In the genomic region with DNA sequence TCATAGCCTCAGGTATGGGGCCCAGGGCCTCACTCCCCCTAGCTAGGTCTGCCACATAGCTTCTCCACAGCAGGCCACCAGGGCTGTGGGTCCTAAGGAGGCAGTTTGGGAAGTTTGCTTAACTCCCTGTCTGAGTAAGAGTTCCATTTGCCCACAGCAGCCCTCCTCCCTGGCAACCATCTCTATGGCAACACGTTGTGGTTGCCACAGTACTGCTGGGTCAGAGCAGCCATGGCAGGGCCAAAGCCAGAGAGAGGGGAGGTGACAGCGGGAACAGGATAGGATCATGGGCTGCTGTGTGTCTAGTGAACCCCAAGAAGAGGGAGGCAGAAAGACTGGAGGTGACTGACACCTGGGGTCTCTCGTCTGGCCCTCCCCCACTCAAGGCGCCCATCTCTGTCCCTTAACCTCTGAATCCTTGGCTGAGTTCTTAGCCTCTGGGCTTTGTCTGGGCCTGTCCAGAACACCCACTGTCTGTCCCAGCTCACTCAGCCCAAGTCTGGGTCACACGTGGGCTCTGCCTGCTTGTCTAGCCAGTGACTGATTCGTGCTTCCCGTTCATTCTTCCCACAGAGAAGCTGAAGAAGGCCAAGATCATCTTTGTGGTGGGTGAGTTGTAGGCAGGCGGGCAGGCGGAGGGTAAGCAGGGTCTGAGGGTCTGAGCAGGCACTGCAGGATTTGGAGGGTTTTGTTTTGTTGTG, we compare ENCODE assay signal across 8 mouse cellular contexts. TPM values are rescaled to one million over a fixed set of nuclear protein-coding genes. Genes with fewer than 3 reads are reported as not detected.
DNase-seq lines count a peak whose midpoint lies in the region; ATAC-seq and TF ChIP-seq lines count a peak whose summit lies in the region.

No protein-coding gene starts in this region.

- no peak for TF ChIP-seq CTCF in E14TG2a.4 (conservative IDR thresholded peaks at IDR 0.05; ENCODE audit: low read length)
- no peak for TF ChIP-seq CTCF in lung, adult 2 months (IDR thresholded peaks at IDR 0.05; ENCODE audit: insufficient read depth, low read length)

- H3K9me3 ChIP-seq in E14TG2a.4 (ENCODE audit: low read length) = no peaks in the 10 kb centered on the region
- no peaks in the 10 kb centered on the region for H3K9me3 ChIP-seq in embryonic facial prominence, embryonic 12.5 days
- H3K9me3 ChIP-seq in hindbrain, embryonic 13.5 days = no peaks in the 10 kb centered on the region

- TF ChIP-seq POLR2A in lung, adult 2 months (IDR thresholded peaks at IDR 0.05; ENCODE audit: borderline replicate concordance, extremely low read depth, low read depth, low read length) = no peak

- ATAC-seq in embryonic facial prominence, embryonic 12.5 days (ENCODE audit: insufficient number of reproducible peaks, insufficient read depth, low FRiP score, low TSS enrichment) = 0 out of 2 replicates have a peak, but pooled peaks have one; percentile 6
- ATAC-seq in hindbrain, embryonic 13.5 days (ENCODE audit: low FRiP score) = peak; percentile 50

- peaks cover 40% of the 10 kb centered on the region for H3K36me3 ChIP-seq in E14TG2a.4 (ENCODE audit: insufficient read depth, low read length)
- H3K36me3 ChIP-seq in embryonic facial prominence, embryonic 12.5 days = no peaks in the 10 kb centered on the region
- peaks cover 14% of the 10 kb centered on the region for H3K36me3 ChIP-seq in hindbrain, embryonic 13.5 days

- H3K27ac ChIP-seq in embryonic facial prominence, embryonic 12.5 days = peak overlapping the region; percentile 46
- peak overlapping the region; percentile 74 for H3K27ac ChIP-seq in hindbrain, embryonic 13.5 days

- no peaks in the 10 kb centered on the region for H3K27me3 ChIP-seq in E14TG2a.4 (ENCODE audit: insufficient read depth, low read length)
- H3K27me3 ChIP-seq in embryonic facial prominence, embryonic 12.5 days = no peaks in the 10 kb centered on the region
- H3K27me3 ChIP-seq in hindbrain, embryonic 13.5 days = no peaks in the 10 kb centered on the region

- 41% methylated on average over 9 of the region's 9 CpGs for WGBS in embryonic facial prominence, embryonic 12.5 days
- 28% methylated on average over 9 of the region's 9 CpGs for WGBS in hindbrain, embryonic 13.5 days
- WGBS in lung, adult 2 months = 62% methylated on average over 9 of the region's 9 CpGs

- peaks cover 92% of the 10 kb centered on the region for H3K4me1 ChIP-seq in E14TG2a.4 (replicated peaks; ENCODE audit: low read depth, low read length)
- peaks cover 41% of the 10 kb centered on the region for H3K4me1 ChIP-seq in embryonic facial prominence, embryonic 12.5 days
- peaks cover 71% of the 10 kb centered on the region for H3K4me1 ChIP-seq in hindbrain, embryonic 13.5 days (replicated peaks)
- peaks cover 40% of the 10 kb centered on the region for H3K4me1 ChIP-seq in lung, adult 2 months (ENCODE audit: control insufficient read depth, insufficient read depth, low read length)

- peak; percentile 71 to 74 for DNase-seq in cerebellum, postnatal 10 days
- DNase-seq in cerebellum, adult 18-20 months = no peak
- peak; percentile 54 for DNase-seq in lung, adult 2 months
- DNase-seq in retina, postnatal 1 day = peak; percentile 97
- DNase-seq in thymus, adult 18-20 months = no peak

- peak overlapping the region; percentile 78 for H3K4me3 ChIP-seq in E14TG2a.4 (replicated peaks; ENCODE audit: low read length)
- H3K4me3 ChIP-seq in embryonic facial prominence, embryonic 12.5 days = no peak overlapping the region
- H3K4me3 ChIP-seq in hindbrain, embryonic 13.5 days = no peak overlapping the region
- H3K4me3 ChIP-seq in lung, adult 2 months (replicated peaks; ENCODE audit: extremely low read depth, low read depth, low read length) = no peak overlapping the region

- H3K4me2 ChIP-seq in embryonic facial prominence, embryonic 12.5 days (replicated peaks) = no peak overlapping the region
- peak overlapping the region; percentile 40 for H3K4me2 ChIP-seq in hindbrain, embryonic 13.5 days

- H3K9ac ChIP-seq in embryonic facial prominence, embryonic 12.5 days = 0 out of 2 replicates have a peak overlapping the region, but pooled peaks have one; percentile 15
- H3K9ac ChIP-seq in hindbrain, embryonic 13.5 days = peak overlapping the region; percentile 30

RNA-seq across cellular contexts. Expression of gene Ak1, which starts 7.9 kb away (rescaled TPM):
- 19.4 and 24.1 TPM in 2 replicates for polyA plus RNA-seq in embryonic facial prominence, embryonic 12.5 days (2016; fragmentation: Nextera tagmentation; extraction: Ambion mirVana)
- polyA plus RNA-seq in hindbrain, embryonic 13.5 days (2015; fragmentation: Nextera tagmentation; extraction: Ambion mirVana) = 68.9 and 71.5 TPM in 2 replicates
- polyA plus RNA-seq in lung, adult 2 months (2012; rRNA removed) = 27.6 and 65.9 TPM in 2 replicates

RNA-seq across cellular contexts. Expression of gene Eng, which starts 17.0 kb away (rescaled TPM):
- polyA plus RNA-seq in embryonic facial prominence, embryonic 12.5 days (2016; fragmentation: Nextera tagmentation; extraction: Ambion mirVana) = 32.1 and 36.4 TPM in 2 replicates
- polyA plus RNA-seq in hindbrain, embryonic 13.5 days (2015; fragmentation: Nextera tagmentation; extraction: Ambion mirVana) = 29.0 and 29.2 TPM in 2 replicates
- polyA plus RNA-seq in lung, adult 2 months (2012; rRNA removed) = 713 and 858 TPM in 2 replicates

RNA-seq across cellular contexts. Expression of gene St6galnac6, which starts 29.9 kb away (rescaled TPM):
- 26.4 and 28.1 TPM in 2 replicates for polyA plus RNA-seq in embryonic facial prominence, embryonic 12.5 days (2016; fragmentation: Nextera tagmentation; extraction: Ambion mirVana)
- 13.1 and 13.5 TPM in 2 replicates for polyA plus RNA-seq in hindbrain, embryonic 13.5 days (2015; fragmentation: Nextera tagmentation; extraction: Ambion mirVana)
- polyA plus RNA-seq in lung, adult 2 months (2012; rRNA removed) = 59.0 and 59.8 TPM in 2 replicates

RNA-seq across cellular contexts. Expression of gene St6galnac4, which starts 42.5 kb away (rescaled TPM):
- polyA plus RNA-seq in embryonic facial prominence, embryonic 12.5 days (2016; fragmentation: Nextera tagmentation; extraction: Ambion mirVana) = 32.7 and 36.5 TPM in 2 replicates
- polyA plus RNA-seq in hindbrain, embryonic 13.5 days (2015; fragmentation: Nextera tagmentation; extraction: Ambion mirVana) = 22.8 and 23.4 TPM in 2 replicates
- polyA plus RNA-seq in lung, adult 2 months (2012; rRNA removed) = 39.5 and 40.4 TPM in 2 replicates

RNA-seq across cellular contexts. Expression of gene 9430097D07Rik, which starts 53.9 kb away (rescaled TPM):
- polyA plus RNA-seq in embryonic facial prominence, embryonic 12.5 days (2016; fragmentation: Nextera tagmentation; extraction: Ambion mirVana) = 0.29 TPM in 1 of 2 replicates, not detected in the other
- polyA plus RNA-seq in hindbrain, embryonic 13.5 days (2015; fragmentation: Nextera tagmentation; extraction: Ambion mirVana) = 0.53 and 0.56 TPM in 2 replicates
- polyA plus RNA-seq in lung, adult 2 months (2012; rRNA removed) = not detected in 2 replicates

Comparison
In these comparisons a context has a peak if more than half of its experiments do, and no peak if none do; other contexts are left out.
1. DNase-seq: peak in cerebellum, postnatal 10 days (2 of 2), lung, adult 2 months (single experiment) and retina, postnatal 1 day (single experiment); none in cerebellum, adult 18-20 months (0 of 2) and thymus, adult 18-20 months (0 of 2).
2. RNA of gene Eng, which starts 17.0 kb away (polyA plus RNA-seq): 713 to 858 TPM in lung, adult 2 months; 32.1 to 36.4 TPM in embryonic facial prominence, embryonic 12.5 days and 29.0 to 29.2 TPM in hindbrain, embryonic 13.5 days; every median in the first group is over 10 times any median in the second.